ENCODE assay signal across 21 mouse cellular contexts in the genomic region with DNA sequence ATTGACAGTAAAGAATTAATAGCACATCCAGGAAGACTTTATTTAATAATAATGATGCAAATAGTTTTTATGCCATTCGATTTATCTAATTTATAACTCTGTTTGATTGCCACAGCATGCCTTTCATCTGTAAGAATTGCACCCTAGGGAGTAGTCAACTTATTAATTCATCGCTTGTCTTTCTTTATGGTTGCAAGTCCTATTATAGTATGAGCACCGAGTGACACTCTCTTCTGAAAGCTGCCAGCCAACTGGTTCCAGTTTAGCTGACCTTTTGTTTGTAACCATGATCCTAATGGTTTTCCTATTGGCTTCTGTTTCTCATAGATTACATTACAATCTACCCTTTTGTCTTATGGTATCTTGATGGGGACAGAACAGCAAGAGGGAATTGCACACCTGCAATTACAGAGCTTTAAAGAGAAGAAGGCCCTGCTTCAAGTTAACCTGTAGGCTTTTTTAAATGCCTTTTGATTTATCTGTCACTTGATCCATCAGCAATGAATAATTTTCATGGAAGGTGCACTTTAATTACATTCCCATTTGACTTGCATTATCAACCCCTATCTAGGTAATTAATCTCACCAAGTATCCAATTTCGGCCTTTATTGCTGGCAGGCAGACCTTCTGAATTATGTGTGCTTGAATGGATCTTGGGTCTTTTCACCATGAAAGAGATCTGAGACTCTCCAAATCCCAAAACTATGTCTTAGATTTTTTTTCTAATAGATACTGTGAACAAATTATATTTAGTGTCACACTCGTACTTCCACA.
DNase-seq lines count a peak whose midpoint lies in the region; ATAC-seq and TF ChIP-seq lines count a peak whose summit lies in the region.
"Had no signal": no experiment of that assay in that cellular context is flagged by ENCODE, and none has a peak within 500 bp of the region (broad histone marks: within the 10 kb centered on the region; RNA-seq: fewer than 3 reads in every experiment).

No protein-coding gene starts in this region.

- 41% methylated on average over 5 of the region's 5 CpGs for WGBS in hindbrain, embryonic 12.5 days
- 34% methylated on average over 5 of the region's 5 CpGs for WGBS in hindbrain, postnatal 0 days
- 48% methylated on average over 5 of the region's 5 CpGs for WGBS in midbrain, embryonic 12.5 days
- 34% methylated on average over 5 of the region's 5 CpGs for WGBS in midbrain, embryonic 16.5 days
- 46% methylated on average over 5 of the region's 5 CpGs for WGBS in embryonic facial prominence, embryonic 14.5 days

- no peaks in the 10 kb centered on the region for H3K36me3 ChIP-seq in hindbrain, embryonic 12.5 days
- no peaks in the 10 kb centered on the region for H3K36me3 ChIP-seq in hindbrain, postnatal 0 days (ENCODE audit: insufficient read depth, low read length)
- no peaks in the 10 kb centered on the region for H3K36me3 ChIP-seq in midbrain, embryonic 12.5 days
- no peaks in the 10 kb centered on the region for H3K36me3 ChIP-seq in midbrain, embryonic 16.5 days (ENCODE audit: control insufficient read depth, insufficient read depth, low read length)
- H3K36me3 ChIP-seq in embryonic facial prominence, embryonic 14.5 days (ENCODE audit: control insufficient read depth, insufficient read depth, low read length): no peaks in the 10 kb centered on the region
- H3K36me3 ChIP-seq: forebrain, embryonic 12.5 days; limb, embryonic 13.5 days; liver, embryonic 12.5 days had no signal

- no peak for TF ChIP-seq CTCF in hindbrain, postnatal 0 days (IDR thresholded peaks at IDR 0.05; ENCODE audit: low read depth)
- TF ChIP-seq CTCF in gastrocnemius, adult 2 months (IDR thresholded peaks at IDR 0.05): no peak

- ATAC-seq in hindbrain, embryonic 12.5 days (ENCODE audit: low FRiP score): peak; percentile 62
- ATAC-seq in hindbrain, postnatal 0 days: no peak
- ATAC-seq in midbrain, embryonic 12.5 days (ENCODE audit: low FRiP score, low read depth): 0 out of 2 replicates have a peak, but pooled peaks have one; percentile 44
- no peak for ATAC-seq in midbrain, embryonic 16.5 days
- peak; percentile 53; the same call in 1 of the 2 replicates for ATAC-seq in embryonic facial prominence, embryonic 14.5 days (ENCODE audit: low read depth)
- ATAC-seq: liver, embryonic 12.5 days had no signal

- H3K27me3 ChIP-seq in hindbrain, embryonic 12.5 days: no peaks in the 10 kb centered on the region
- H3K27me3 ChIP-seq in hindbrain, postnatal 0 days (ENCODE audit: insufficient read depth, low read length): no peaks in the 10 kb centered on the region
- H3K27me3 ChIP-seq in midbrain, embryonic 12.5 days: no peaks in the 10 kb centered on the region
- no peaks in the 10 kb centered on the region for H3K27me3 ChIP-seq in midbrain, embryonic 16.5 days (ENCODE audit: control insufficient read depth, insufficient read depth, low read depth, low read length)
- no peaks in the 10 kb centered on the region for H3K27me3 ChIP-seq in embryonic facial prominence, embryonic 14.5 days (replicated peaks; ENCODE audit: control insufficient read depth, insufficient read depth, low read length)
- H3K27me3 ChIP-seq: forebrain, embryonic 12.5 days; limb, embryonic 13.5 days; liver, embryonic 12.5 days had no signal

- H3K4me2 ChIP-seq in hindbrain, embryonic 12.5 days (replicated peaks): no peak overlapping the region
- H3K4me2 ChIP-seq in hindbrain, postnatal 0 days (ENCODE audit: low read depth, low read length): no peak overlapping the region
- H3K4me2 ChIP-seq in midbrain, embryonic 12.5 days (replicated peaks): no peak overlapping the region
- H3K4me2 ChIP-seq in midbrain, embryonic 16.5 days (ENCODE audit: low read length): no peak overlapping the region
- no peak overlapping the region for H3K4me2 ChIP-seq in embryonic facial prominence, embryonic 14.5 days (ENCODE audit: low read depth, low read length)
- H3K4me2 ChIP-seq: forebrain, embryonic 12.5 days; limb, embryonic 13.5 days; liver, embryonic 12.5 days had no signal

- H3K9ac ChIP-seq in hindbrain, embryonic 12.5 days: no peak overlapping the region
- H3K9ac ChIP-seq in hindbrain, postnatal 0 days (replicated peaks; ENCODE audit: low read length): no peak overlapping the region
- no peak overlapping the region for H3K9ac ChIP-seq in midbrain, embryonic 12.5 days (replicated peaks)
- no peak overlapping the region for H3K9ac ChIP-seq in midbrain, embryonic 16.5 days (ENCODE audit: low read depth, low read length)
- no peak overlapping the region for H3K9ac ChIP-seq in embryonic facial prominence, embryonic 14.5 days (ENCODE audit: low read depth, low read length)
- H3K9ac ChIP-seq: forebrain, embryonic 12.5 days; limb, embryonic 13.5 days; liver, embryonic 12.5 days had no signal

- no peak overlapping the region for H3K27ac ChIP-seq in hindbrain, embryonic 12.5 days
- H3K27ac ChIP-seq in hindbrain, postnatal 0 days: no peak overlapping the region
- H3K27ac ChIP-seq in midbrain, embryonic 12.5 days (replicated peaks): peak overlapping the region; percentile 39; the same call in 1 of the 2 replicates
- no peak overlapping the region for H3K27ac ChIP-seq in midbrain, embryonic 16.5 days (ENCODE audit: low read length)
- H3K27ac ChIP-seq in embryonic facial prominence, embryonic 14.5 days (replicated peaks; ENCODE audit: low read depth, low read length): no peak overlapping the region
- no peak overlapping the region for H3K27ac ChIP-seq in gastrocnemius, adult 2 months
- H3K27ac ChIP-seq: forebrain, embryonic 12.5 days; limb, embryonic 13.5 days; liver, embryonic 12.5 days; stomach, postnatal 0 days had no signal

- no peaks in the 10 kb centered on the region; the same call in 1 of the 2 replicates for H3K4me1 ChIP-seq in hindbrain, embryonic 12.5 days
- H3K4me1 ChIP-seq in hindbrain, postnatal 0 days (ENCODE audit: insufficient read depth, low read length): no peaks in the 10 kb centered on the region
- peaks cover 7% of the 10 kb centered on the region; the same call in 1 of the 2 replicates for H3K4me1 ChIP-seq in midbrain, embryonic 12.5 days
- peaks cover 4% of the 10 kb centered on the region; the same call in 1 of the 2 replicates for H3K4me1 ChIP-seq in midbrain, embryonic 16.5 days (ENCODE audit: control insufficient read depth, insufficient read depth, low read length)
- no peaks in the 10 kb centered on the region for H3K4me1 ChIP-seq in embryonic facial prominence, embryonic 14.5 days (ENCODE audit: control insufficient read depth, insufficient read depth, low read length)
- H3K4me1 ChIP-seq: limb, embryonic 13.5 days; liver, embryonic 12.5 days had no signal

- no peaks in the 10 kb centered on the region for H3K9me3 ChIP-seq in hindbrain, embryonic 12.5 days (replicated peaks)
- no peaks in the 10 kb centered on the region for H3K9me3 ChIP-seq in hindbrain, postnatal 0 days (ENCODE audit: low read length)
- H3K9me3 ChIP-seq in midbrain, embryonic 12.5 days: no peaks in the 10 kb centered on the region
- H3K9me3 ChIP-seq in midbrain, embryonic 16.5 days (replicated peaks; ENCODE audit: control insufficient read depth, low read length, poor library complexity, severe bottlenecking): no peaks in the 10 kb centered on the region
- H3K9me3 ChIP-seq in embryonic facial prominence, embryonic 14.5 days (ENCODE audit: control insufficient read depth, low read length): no peaks in the 10 kb centered on the region
- H3K9me3 ChIP-seq: forebrain, embryonic 12.5 days; limb, embryonic 13.5 days; liver, embryonic 12.5 days had no signal

- no peak overlapping the region for H3K4me3 ChIP-seq in hindbrain, embryonic 12.5 days
- H3K4me3 ChIP-seq in hindbrain, postnatal 0 days (ENCODE audit: low read length): no peak overlapping the region
- no peak overlapping the region for H3K4me3 ChIP-seq in midbrain, embryonic 12.5 days
- H3K4me3 ChIP-seq in midbrain, embryonic 16.5 days (ENCODE audit: low read depth, low read length): no peak overlapping the region
- no peak overlapping the region for H3K4me3 ChIP-seq in embryonic facial prominence, embryonic 14.5 days (ENCODE audit: low read depth, low read length)
- no peak overlapping the region for H3K4me3 ChIP-seq in gastrocnemius, adult 2 months
- H3K4me3 ChIP-seq: forebrain, embryonic 12.5 days; limb, embryonic 13.5 days; liver, embryonic 12.5 days had no signal

- intact Hi-C loops in gastrocnemius, adult 2 months (cut with DNase I): no loop called here

- DNase-seq in hindbrain, postnatal 0 days (ENCODE audit: low spot score): no peak
- DNase-seq in embryonic facial prominence, embryonic 14.5 days (ENCODE audit: low spot score): no peak
- DNase-seq in mesoderm, embryonic 11.5 days (ENCODE audit: low read depth, low spot score): peak; percentile 46
- no peak for DNase-seq in gastrocnemius, adult 2 months
- DNase-seq: adrenal gland, adult 8-10 months; cerebellum, adult 18-20 months; cerebellum, postnatal 14 days; kidney, adult 2 months; kidney, postnatal 4 days; lung, adult 18-20 months; lung, postnatal 10 days; right cerebral cortex, postnatal 14 days; thymus, adult 2 months; thymus, postnatal 4 days had no signal

Comparison
In these comparisons a context has a peak if more than half of its experiments do, and no peak if none do; other contexts are left out.
1. ATAC-seq: peak in hindbrain, embryonic 12.5 days (single experiment), midbrain, embryonic 12.5 days (single experiment) and embryonic facial prominence, embryonic 14.5 days (single experiment); none in hindbrain, postnatal 0 days (single experiment) and midbrain, embryonic 16.5 days (single experiment).